Mouse (Mus musculus): Measurements from ENCODE around the gene Vmn2r63. TPM values are rescaled to one million over a fixed set of nuclear protein-coding genes. Genes with fewer than 3 reads are reported as not detected.
"Not testable (repeated sequence)": the region's sequence is repeated elsewhere in the genome, so short reads cannot be mapped to it uniquely, and the experiment has no call there.

The Vmn2r63 gene
- polyA plus RNA-seq (2012; ENCODE audit: insufficient read depth, low replicate concordance), result not detected in 2 replicates

DNA sequence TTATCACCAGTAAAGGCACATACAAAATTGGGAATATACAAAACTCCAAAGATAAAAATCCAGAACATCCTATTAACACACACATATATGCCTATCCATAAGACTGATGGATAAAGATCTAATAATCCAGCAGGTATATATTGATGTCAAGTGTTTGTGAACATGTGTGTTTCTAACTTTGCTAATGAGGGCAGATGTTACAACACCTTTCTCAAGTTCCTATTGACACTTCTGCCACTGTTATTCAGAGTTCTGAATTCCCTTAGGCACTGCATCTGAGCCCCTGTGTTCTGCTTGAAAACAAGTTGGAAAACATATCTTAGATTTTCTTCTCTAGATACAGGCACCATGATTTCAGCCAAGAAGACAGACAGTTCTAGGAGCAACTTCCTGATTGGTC, at the start of gene Vmn2r63:
Gene Vmn2r63, minus strand, starts transcription at position 101 of the 400 bp plus-strand sequence.
- not testable (repeated sequence) for H3K4me3 ChIP-seq (replicated peaks); H3K36me3 ChIP-seq (replicated peaks; ENCODE audit: low read length); H3K9me3 ChIP-seq; H3K4me1 ChIP-seq; H3K27me3 ChIP-seq (replicated peaks)

DNA sequence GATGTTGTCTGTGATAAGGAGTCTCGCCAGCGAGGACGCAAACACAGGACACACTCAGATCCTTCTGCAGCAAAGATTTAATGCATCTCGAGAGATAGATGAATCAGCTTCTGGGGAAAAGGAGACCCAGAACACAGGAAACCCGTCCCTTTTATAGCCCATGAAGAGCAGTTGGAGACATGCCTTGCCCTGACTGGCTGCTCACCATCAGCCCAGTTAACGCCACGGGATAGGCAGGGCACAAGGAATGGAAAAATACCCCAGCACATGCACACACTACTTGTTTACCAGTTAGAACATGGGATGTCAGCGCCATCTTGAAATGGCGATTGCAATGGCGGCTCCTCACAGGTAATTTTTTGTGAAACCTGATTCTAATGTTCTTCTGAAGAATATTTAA, 47.1 kb upstream of the Vmn2r63 start:
- H3K4me3 ChIP-seq (replicated peaks), result peak overlapping the region; percentile 84
- TF ChIP-seq FLI1 (IDR thresholded peaks at IDR 0.05; ENCODE audit: low read length) (no peak), GATA1 (IDR thresholded peaks at IDR 0.05; ENCODE audit: borderline replicate concordance, low read length) (no peak)
- H3K9me3 ChIP-seq, result peaks cover 56% of the 10 kb centered on the region
- H3K36me3 ChIP-seq (replicated peaks; ENCODE audit: low read length), result no peaks in the 10 kb centered on the region
- no peaks in the 10 kb centered on the region for H3K27me3 ChIP-seq (replicated peaks)
- H3K4me1 ChIP-seq, result no peaks in the 10 kb centered on the region

DNA sequence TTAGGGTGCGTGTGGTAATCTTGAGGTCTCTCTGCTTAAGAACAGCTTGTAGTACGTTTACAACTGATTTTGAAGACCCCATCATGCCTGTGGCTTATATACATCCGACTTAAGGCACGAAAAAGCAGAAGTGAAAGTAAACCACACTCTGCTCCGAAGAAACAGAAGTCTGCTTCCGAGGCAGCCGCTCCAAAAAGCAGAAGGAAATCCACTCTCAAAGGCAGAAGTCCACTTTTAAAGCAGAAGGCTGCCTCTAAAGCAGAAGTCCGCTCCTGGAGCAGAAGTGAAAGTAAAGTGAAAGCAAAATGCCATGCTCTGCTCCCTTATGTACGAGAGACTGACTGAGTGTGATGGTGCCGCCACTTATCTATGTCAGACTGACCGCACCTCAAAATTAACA, 46.5 kb upstream of the Vmn2r63 start:
- H3K27me3 ChIP-seq (replicated peaks), result no peaks in the 10 kb centered on the region
- peak overlapping the region; percentile 87 for H3K4me3 ChIP-seq (replicated peaks)
- TF ChIP-seq FLI1 (IDR thresholded peaks at IDR 0.05; ENCODE audit: low read length) (no peak), GATA1 (IDR thresholded peaks at IDR 0.05; ENCODE audit: borderline replicate concordance, low read length) (no peak)
- H3K9me3 ChIP-seq, result peaks cover 55% of the 10 kb centered on the region
- H3K36me3 ChIP-seq (replicated peaks; ENCODE audit: low read length), result no peaks in the 10 kb centered on the region
- H3K4me1 ChIP-seq, result no peaks in the 10 kb centered on the region

DNA sequence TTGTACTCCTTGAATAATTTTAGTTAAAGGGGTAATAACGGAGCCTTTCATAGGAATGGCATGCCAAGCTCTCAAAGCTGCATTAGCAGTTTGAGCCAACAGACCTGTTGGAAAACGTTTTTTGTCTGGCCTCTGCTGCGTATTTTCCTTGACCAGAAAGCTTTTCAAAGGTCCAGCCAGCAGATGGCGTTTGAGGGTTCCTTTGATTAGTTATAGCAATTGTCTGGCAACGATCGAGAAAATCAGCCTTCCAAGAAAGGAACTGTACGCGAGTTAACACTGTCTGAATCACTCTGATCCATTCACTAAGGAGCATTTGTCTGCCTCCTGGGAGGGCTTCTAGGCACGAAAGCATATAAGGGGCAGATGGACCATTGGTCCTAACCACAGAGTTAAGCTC, 31.6 kb upstream of the Vmn2r63 start:
- Histone ChIP-seq H3K36me3 (replicated peaks; ENCODE audit: low read length) (no peaks in the 10 kb centered on the region), H3K9me3 (peaks cover 49% of the 10 kb centered on the region), H3K4me1 (no peaks in the 10 kb centered on the region), H3K4me3 (replicated peaks) (no peak overlapping the region), H3K27me3 (replicated peaks) (no peaks in the 10 kb centered on the region)
- TF ChIP-seq GATA1 (IDR thresholded peaks at IDR 0.05; ENCODE audit: borderline replicate concordance, low read length) (no peak), FLI1 (IDR thresholded peaks at IDR 0.05; ENCODE audit: low read length) (no peak)

- H3K4me1 ChIP-seq; H3K27me3 ChIP-seq (replicated peaks); H3K36me3 ChIP-seq (replicated peaks; ENCODE audit: low read length); H3K4me3 ChIP-seq (replicated peaks): not testable (repeated sequence)
- peaks cover 33% of the 10 kb centered on the region for H3K9me3 ChIP-seq
These were observed 35.6 kb downstream of the Vmn2r63 start for GRCm38 (mm10) chr7:42898067-42898466.

- TF ChIP-seq FLI1 (IDR thresholded peaks at IDR 0.05; ENCODE audit: low read length) (no peak), GATA1 (IDR thresholded peaks at IDR 0.05; ENCODE audit: borderline replicate concordance, low read length) (no peak)
- H3K4me1 ChIP-seq, result no peaks in the 10 kb centered on the region
- H3K9me3 ChIP-seq, result peaks cover 29% of the 10 kb centered on the region
- no peak overlapping the region for H3K4me3 ChIP-seq (replicated peaks)
- no peaks in the 10 kb centered on the region for H3K27me3 ChIP-seq (replicated peaks)
- no peaks in the 10 kb centered on the region for H3K36me3 ChIP-seq (replicated peaks; ENCODE audit: low read length)
These were observed 55.5 kb downstream of the Vmn2r63 start for GRCm38 (mm10) chr7:42878090-42878489.

DNA sequence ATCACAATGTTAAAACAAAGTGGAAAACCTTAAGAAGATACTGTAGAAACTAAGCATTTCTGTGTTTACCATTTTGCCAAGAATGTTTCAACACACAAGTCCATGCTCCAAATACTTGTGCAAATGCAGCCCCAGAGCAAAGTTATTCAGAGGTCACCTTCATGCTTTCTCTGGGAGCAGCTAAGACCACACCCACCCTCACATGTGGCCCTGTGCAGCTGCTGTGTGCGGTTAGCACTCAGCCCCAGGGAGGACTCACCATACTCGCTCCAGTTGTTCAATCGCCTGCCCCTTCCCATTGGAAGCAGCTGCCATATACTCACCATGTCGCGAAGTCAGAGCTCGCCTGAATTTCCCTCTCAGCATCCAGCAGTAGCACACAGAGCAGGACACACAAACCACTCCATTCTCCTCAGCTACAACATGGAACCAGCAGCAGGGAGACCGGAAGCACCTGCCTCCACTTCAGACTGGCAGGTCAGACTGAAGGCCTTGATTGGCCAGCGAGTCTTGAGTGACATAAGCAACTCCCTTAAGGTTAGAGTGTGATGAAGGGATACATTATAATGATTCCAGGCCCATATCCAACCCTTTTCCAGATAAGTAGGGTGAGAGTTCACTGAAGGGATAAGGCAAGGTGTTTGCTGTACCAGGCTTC, 66.7 kb downstream of the Vmn2r63 start, which contains the start of gene Gm2381:
Gene Gm2381, minus strand, starts transcription at position 434 of the 658 bp plus-strand sequence.
- H3K27me3 ChIP-seq (replicated peaks); H3K4me1 ChIP-seq; H3K9me3 ChIP-seq; H3K36me3 ChIP-seq (replicated peaks; ENCODE audit: low read length); H3K4me3 ChIP-seq (replicated peaks): not testable (repeated sequence)

Other genes starting within 250 kb of the Vmn2r63 start
- 0.16 TPM in 1 of 2 replicates, not detected in the other for gene Zfp975, start 241.1 kb downstream of the Vmn2r63 start, polyA plus RNA-seq (2012; ENCODE audit: insufficient read depth, low replicate concordance)
- gene Gm17067, start 206.8 kb downstream of the Vmn2r63 start, polyA plus RNA-seq (2012; ENCODE audit: insufficient read depth, low replicate concordance), result not detected in 2 replicates
- not detected in 2 replicates for gene Vmn2r62, start 140.3 kb downstream of the Vmn2r63 start, polyA plus RNA-seq (2012; ENCODE audit: insufficient read depth, low replicate concordance)
- not detected in 2 replicates for gene Gm2381, start 66.6 kb downstream of the Vmn2r63 start, polyA plus RNA-seq (2012; ENCODE audit: insufficient read depth, low replicate concordance)
- gene Gm9268, start 84.9 kb upstream of the Vmn2r63 start, polyA plus RNA-seq (2012; ENCODE audit: insufficient read depth, low replicate concordance), result not detected in 2 replicates
- not detected in 2 replicates for gene Zfp936, start 180.4 kb upstream of the Vmn2r63 start, polyA plus RNA-seq (2012; ENCODE audit: insufficient read depth, low replicate concordance)

Data from megakaryocyte, embryonic 14.5 days (primary cell).